Mouse (Mus musculus): ENCODE data around the gene Heg1. TPM values are rescaled to one million over a fixed set of nuclear protein-coding genes. Genes with fewer than 3 reads are reported as not detected.

Heg1 gene
- polyA plus RNA-seq, 1 experiment from 2014 or later, result 17.3 TPM

DNA sequence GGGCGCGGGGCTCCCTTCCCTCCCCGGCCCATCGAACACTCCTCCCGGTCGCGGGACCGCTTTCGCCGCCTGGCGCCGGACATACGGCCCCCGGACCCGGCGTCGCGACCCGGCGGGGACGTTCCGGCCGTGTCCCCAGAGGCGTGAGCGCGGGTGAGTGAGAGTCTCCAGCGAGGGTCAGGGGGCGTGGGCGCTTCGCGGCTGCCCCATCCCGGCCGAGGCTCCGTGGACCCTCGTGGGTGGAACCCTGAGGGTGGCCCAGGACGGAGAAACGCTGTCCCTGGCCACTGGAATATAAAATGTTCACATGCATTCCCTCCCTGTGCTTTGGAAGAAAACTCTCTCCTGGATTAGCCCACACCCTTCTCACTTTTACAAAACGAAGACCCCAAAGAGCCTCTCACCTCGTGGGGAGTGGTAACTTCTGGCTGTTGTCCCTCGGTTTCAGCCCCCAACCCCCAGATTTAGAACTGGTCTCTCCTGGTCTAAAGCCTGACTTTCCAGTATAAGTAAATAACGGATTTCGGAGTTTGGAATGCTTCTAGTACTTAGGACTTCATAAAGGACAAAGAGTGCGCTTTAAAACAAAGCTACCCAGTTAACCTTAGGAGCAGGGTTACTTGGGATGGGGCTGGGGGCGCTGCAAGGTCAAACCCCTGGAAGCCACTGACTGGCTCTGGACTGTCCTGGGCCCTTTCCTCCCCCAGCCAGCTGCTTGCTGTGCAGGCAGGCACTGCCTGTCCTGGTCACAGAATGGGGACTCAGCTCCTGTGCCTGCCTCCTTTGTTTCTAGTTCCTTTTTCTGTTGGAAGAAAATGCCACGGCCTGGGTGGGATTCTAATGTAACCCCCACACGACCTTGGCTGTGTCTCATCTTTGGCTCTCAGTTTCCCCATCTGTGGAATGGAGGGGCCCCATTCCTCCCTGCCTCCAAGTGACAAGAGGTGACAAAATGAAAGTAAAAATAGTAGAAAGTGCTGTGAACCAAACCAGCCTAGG is 832 bp downstream of the Heg1 start:
- peak; percentile 80 for ATAC-seq (ENCODE audit: low FRiP score, low TSS enrichment)
- Histone ChIP-seq H3K36me3 (ENCODE audit: insufficient read depth, low read length) (no peaks in the 10 kb centered on the region), H3K9ac (replicated peaks; ENCODE audit: low read length) (peak overlapping the region; percentile 83), H3K4me1 (ENCODE audit: insufficient read depth, low read length) (peaks cover 23% of the 10 kb centered on the region; the same call in 1 of the 2 replicates), H3K9me3 (ENCODE audit: low read length) (no peaks in the 10 kb centered on the region), H3K27me3 (ENCODE audit: insufficient read depth, low read length) (no peaks in the 10 kb centered on the region), H3K4me3 (ENCODE audit: low read length) (peak overlapping the region; percentile 64), H3K4me2 (replicated peaks; ENCODE audit: low read depth, low read length) (peak overlapping the region; percentile 80), H3K27ac (ENCODE audit: low read length) (peak overlapping the region; percentile 74)
- WGBS, result under 1% methylated on average over 46 of the region's 46 CpGs

DNA sequence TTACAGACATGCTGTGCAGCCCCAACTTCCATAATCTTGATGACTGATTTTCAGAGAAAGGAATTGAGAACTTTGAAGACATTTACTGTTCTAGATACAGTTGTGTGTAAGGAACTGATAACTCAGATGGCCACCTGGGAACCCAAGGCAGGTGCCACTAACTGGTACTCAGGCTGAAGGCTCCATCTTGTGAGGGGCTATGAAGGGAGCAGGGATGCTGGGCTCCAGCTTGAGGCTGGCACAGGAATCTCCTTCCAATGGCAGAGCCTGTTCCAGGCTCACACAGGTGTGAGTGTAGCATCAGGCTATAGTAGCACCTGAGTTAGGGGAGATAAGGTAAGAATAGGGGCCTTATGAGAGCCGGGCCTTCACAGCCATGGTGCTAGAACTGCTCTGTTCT is 1.9 kb downstream of the Heg1 start:
- Histone ChIP-seq H3K4me2 (replicated peaks; ENCODE audit: low read depth, low read length) (peak overlapping the region; percentile 80), H3K4me3 (ENCODE audit: low read length) (peak overlapping the region; percentile 64), H3K27ac (ENCODE audit: low read length) (no peak overlapping the region), H3K9me3 (ENCODE audit: low read length) (no peaks in the 10 kb centered on the region), H3K9ac (replicated peaks; ENCODE audit: low read length) (peak overlapping the region; percentile 1; the same call in 1 of the 2 replicates), H3K4me1 (ENCODE audit: insufficient read depth, low read length) (peaks cover 23% of the 10 kb centered on the region; the same call in 1 of the 2 replicates), H3K36me3 (ENCODE audit: insufficient read depth, low read length) (no peaks in the 10 kb centered on the region), H3K27me3 (ENCODE audit: insufficient read depth, low read length) (no peaks in the 10 kb centered on the region)
- ATAC-seq (ENCODE audit: low FRiP score, low TSS enrichment), result no peak
- WGBS, result 73% methylated on average over 1 of the region's 1 CpGs

DNA sequence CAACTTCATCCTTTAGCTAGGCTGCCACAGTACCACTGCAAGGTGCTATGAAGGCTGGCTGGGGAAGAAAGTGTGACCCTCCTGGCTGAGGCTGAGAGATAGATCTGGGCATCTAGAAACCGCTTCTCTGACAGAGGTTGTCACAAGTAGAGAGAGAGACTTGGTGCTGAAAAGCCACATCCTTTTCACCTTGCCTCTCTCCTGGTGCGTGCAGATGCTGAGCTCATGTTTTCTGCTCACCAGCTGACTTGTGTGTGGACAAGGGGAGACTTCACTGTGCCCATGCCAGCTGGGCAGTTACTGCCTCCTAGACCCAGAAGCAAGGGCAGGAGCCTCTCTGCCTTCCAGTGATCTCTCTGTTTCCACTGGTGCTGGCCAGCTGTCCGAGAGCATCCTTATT is 3.6 kb downstream of the Heg1 start:
- no peak overlapping the region for H3K27ac ChIP-seq (ENCODE audit: low read length)
- H3K4me3 ChIP-seq (ENCODE audit: low read length), result peak overlapping the region; percentile 64; the same call in 1 of the 2 replicates
- no peak overlapping the region for H3K9ac ChIP-seq (replicated peaks; ENCODE audit: low read length)
- no peaks in the 10 kb centered on the region for H3K36me3 ChIP-seq (ENCODE audit: insufficient read depth, low read length)
- peak overlapping the region; percentile 80 for H3K4me2 ChIP-seq (replicated peaks; ENCODE audit: low read depth, low read length)
- WGBS, result 69% methylated on average over 3 of the region's 3 CpGs
- H3K4me1 ChIP-seq (ENCODE audit: insufficient read depth, low read length), result peaks cover 23% of the 10 kb centered on the region; the same call in 1 of the 2 replicates
- no peak for ATAC-seq (ENCODE audit: low FRiP score, low TSS enrichment)
- no peaks in the 10 kb centered on the region for H3K9me3 ChIP-seq (ENCODE audit: low read length)
- no peaks in the 10 kb centered on the region for H3K27me3 ChIP-seq (ENCODE audit: insufficient read depth, low read length)

DNA sequence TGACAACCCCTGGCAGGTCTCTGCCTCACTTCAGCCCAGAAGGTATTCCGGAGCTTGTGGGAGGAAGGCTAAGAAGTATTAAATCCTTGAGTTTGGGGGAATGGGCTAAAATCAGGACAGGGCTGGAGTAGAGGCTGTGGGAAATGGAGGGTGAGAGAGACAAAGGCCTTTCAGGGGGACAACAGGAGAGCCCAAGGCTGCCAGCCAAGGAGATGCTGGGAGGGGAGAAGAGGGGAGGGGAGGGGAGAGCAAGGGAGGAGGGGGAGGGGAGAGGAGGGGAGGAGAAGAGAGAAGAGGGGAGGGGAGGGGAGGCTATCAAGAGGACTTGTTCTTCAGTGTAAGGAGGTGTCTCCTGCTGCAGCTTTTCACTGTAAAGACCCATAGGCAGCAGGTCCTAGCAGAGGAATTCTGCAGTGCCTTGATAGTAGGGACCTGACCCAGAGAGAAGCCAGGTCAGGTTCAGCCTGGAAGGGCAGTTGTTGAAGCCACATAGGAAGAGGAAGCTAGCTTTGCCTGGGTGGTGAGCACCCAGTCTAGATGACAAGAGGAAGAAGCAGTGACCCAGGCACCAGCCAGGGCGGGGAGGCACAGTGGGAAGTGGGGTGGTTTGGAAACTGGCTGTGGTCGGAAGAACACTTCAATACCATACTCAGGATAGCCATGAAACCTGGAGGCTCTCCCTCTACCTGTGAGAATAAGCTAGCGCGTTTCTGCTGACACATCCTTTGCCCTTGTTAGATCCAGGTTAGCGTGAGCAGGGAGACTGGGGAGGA is 7.0 kb downstream of the Heg1 start:
- Histone ChIP-seq H3K36me3 (ENCODE audit: insufficient read depth, low read length) (no peaks in the 10 kb centered on the region), H3K27ac (ENCODE audit: low read length) (no peak overlapping the region), H3K9ac (replicated peaks; ENCODE audit: low read length) (no peak overlapping the region), H3K27me3 (ENCODE audit: insufficient read depth, low read length) (no peaks in the 10 kb centered on the region), H3K4me3 (ENCODE audit: low read length) (no peak overlapping the region), H3K4me2 (replicated peaks; ENCODE audit: low read depth, low read length) (no peak overlapping the region), H3K4me1 (ENCODE audit: insufficient read depth, low read length) (peaks cover 16% of the 10 kb centered on the region; the same call in 1 of the 2 replicates), H3K9me3 (ENCODE audit: low read length) (no peaks in the 10 kb centered on the region)
- WGBS, result 75% methylated on average over 6 of the region's 6 CpGs
- ATAC-seq (ENCODE audit: low FRiP score, low TSS enrichment), result no peak

DNA sequence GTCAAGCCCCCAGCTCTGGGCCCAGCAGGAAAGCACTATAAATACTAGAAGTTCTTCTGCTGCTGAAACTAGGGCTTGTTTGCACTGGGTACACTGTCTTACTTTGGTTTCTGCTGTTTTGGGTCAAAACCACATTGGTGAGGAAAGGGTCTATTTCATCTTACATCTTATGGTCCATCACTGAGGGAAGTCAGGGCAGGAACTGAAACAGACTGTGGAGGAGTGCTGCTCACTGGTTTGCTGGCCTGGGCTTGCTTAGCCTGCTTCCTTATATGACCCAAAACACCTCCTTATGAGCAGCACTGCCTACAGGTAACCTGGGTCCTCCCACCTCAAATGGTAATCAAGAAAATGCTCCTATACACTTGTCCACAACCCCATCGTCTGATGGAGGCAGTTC is 9.4 kb downstream of the Heg1 start:
- H3K4me3 ChIP-seq (ENCODE audit: low read length), result no peak overlapping the region
- no peaks in the 10 kb centered on the region for H3K36me3 ChIP-seq (ENCODE audit: insufficient read depth, low read length)
- WGBS, result 50% methylated on average over 1 of the region's 1 CpGs
- peaks cover 17% of the 10 kb centered on the region for H3K4me1 ChIP-seq (ENCODE audit: insufficient read depth, low read length)
- no peak overlapping the region for H3K9ac ChIP-seq (replicated peaks; ENCODE audit: low read length)
- no peak overlapping the region for H3K27ac ChIP-seq (ENCODE audit: low read length)
- ATAC-seq (ENCODE audit: low FRiP score, low TSS enrichment), result no peak
- no peaks in the 10 kb centered on the region for H3K27me3 ChIP-seq (ENCODE audit: insufficient read depth, low read length)
- no peaks in the 10 kb centered on the region for H3K9me3 ChIP-seq (ENCODE audit: low read length)
- no peak overlapping the region for H3K4me2 ChIP-seq (replicated peaks; ENCODE audit: low read depth, low read length)

DNA sequence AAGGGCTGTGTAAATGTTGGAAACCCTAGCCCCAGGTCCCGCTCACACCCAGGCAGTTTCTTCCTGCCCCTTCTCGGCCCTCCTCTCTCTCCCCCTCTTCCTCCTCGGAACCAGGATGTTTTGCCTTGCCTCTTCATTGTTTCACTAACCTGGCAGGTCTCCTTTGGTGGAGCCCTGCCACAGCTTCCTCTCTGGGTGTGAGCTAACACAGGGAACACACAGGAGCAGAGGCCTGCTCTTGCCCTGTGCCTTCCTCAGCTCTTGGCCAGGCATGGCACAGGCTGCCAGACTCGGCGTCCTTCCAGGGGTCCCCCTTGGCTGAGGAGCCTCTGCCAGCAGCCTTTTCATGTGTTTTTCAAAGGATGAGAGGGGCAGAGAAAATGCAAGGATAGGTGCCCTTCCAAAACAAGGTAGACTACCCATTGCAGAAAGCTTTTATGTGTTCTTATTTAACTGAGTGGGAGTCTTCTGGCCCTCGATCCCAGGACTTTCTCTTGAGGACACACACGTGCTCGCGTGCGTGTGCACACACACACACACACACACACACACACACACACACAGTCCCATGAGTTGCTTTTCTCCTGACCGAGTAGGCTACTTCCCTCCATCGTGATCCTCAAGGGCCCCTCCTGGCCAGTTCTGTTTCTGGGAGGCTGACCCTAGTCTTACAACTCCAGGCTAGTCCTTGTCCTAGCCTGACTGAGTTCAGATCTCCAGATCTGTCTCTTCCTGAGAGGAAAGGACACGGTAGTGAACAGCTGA is 12.8 kb downstream of the Heg1 start:
- H3K27ac ChIP-seq (ENCODE audit: low read length), result peak overlapping the region; percentile 52; the same call in 1 of the 2 replicates
- 61% methylated on average over 13 of the region's 13 CpGs for WGBS
- H3K27me3 ChIP-seq (ENCODE audit: insufficient read depth, low read length), result no peaks in the 10 kb centered on the region
- H3K4me1 ChIP-seq (ENCODE audit: insufficient read depth, low read length), result peaks cover 19% of the 10 kb centered on the region
- H3K36me3 ChIP-seq (ENCODE audit: insufficient read depth, low read length), result no peaks in the 10 kb centered on the region
- no peak; the same call in 1 of the 2 replicates for ATAC-seq (ENCODE audit: low FRiP score, low TSS enrichment)
- H3K9me3 ChIP-seq (ENCODE audit: low read length), result no peaks in the 10 kb centered on the region
- H3K9ac ChIP-seq (replicated peaks; ENCODE audit: low read length), result no peak overlapping the region
- no peak overlapping the region for H3K4me2 ChIP-seq (replicated peaks; ENCODE audit: low read depth, low read length)
- no peak overlapping the region for H3K4me3 ChIP-seq (ENCODE audit: low read length)

DNA sequence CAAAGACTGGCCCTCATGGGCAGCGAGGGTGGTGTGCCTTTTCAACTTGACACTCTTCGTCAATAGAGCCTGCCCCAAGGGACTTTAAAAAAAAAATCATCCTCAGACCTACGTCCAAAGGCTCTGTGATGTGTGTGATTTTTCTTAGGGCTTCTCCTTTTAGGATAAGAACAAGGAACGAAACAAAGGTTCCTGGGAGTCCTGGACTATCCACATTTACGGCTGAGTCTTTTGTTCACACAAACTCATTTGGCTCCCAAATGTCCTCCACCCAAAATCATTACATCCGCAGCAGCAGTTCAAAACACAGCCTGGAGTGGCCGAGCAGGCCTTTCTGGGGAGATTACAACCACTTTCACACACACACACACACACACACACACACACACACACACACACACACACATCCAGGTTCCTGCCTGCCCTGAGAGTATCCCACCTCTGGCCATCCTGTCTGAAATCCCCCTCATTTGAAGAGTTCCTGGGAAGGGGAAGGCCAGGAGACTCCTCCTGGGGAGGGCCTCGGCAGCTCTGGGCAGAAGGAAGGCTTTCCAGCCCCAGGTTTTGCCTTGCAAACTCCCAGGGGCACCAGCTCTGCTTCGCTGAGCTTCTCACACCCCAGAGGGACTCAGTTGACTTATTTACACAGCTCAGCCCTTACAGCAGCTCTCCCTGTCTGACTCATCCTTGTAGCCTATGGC is 13.6 kb downstream of the Heg1 start:
- WGBS, result 38% methylated on average over 9 of the region's 9 CpGs
- no peak for ATAC-seq (ENCODE audit: low FRiP score, low TSS enrichment)
- Histone ChIP-seq H3K9me3 (ENCODE audit: low read length) (no peaks in the 10 kb centered on the region), H3K4me3 (ENCODE audit: low read length) (no peak overlapping the region), H3K4me2 (replicated peaks; ENCODE audit: low read depth, low read length) (no peak overlapping the region), H3K27me3 (ENCODE audit: insufficient read depth, low read length) (no peaks in the 10 kb centered on the region), H3K27ac (ENCODE audit: low read length) (peak overlapping the region; percentile 52), H3K9ac (replicated peaks; ENCODE audit: low read length) (0 out of 2 replicates have a peak overlapping the region, but pooled peaks have one; percentile 42), H3K4me1 (ENCODE audit: insufficient read depth, low read length) (peaks cover 19% of the 10 kb centered on the region), H3K36me3 (ENCODE audit: insufficient read depth, low read length) (no peaks in the 10 kb centered on the region)

DNA sequence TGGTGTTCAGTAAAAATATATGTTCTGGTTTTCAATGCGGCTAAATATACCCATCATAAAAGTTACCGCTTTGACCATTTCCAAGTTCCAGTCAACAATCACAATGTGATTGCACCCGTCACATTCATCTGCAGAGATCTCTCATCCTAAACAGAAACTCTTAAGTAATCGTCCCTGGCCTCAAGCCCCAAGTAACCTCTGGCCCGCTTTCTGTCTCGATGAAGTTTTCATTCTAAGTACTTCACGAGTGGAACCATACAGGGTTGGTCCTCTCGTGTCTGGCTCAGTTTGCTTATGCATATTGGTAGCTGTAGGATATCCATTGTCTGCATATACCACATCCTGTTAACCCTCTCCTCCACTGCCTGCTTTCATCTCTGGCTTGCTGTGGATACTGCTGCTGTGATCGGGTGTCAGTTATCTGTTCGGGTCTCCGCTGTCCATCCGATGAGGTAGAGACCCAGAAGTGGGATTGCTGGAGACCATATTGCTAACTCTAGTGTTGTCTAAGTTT is 14.2 kb downstream of the Heg1 start:
- no peak overlapping the region for H3K4me3 ChIP-seq (ENCODE audit: low read length)
- no peaks in the 10 kb centered on the region for H3K27me3 ChIP-seq (ENCODE audit: insufficient read depth, low read length)
- H3K27ac ChIP-seq (ENCODE audit: low read length), result peak overlapping the region; percentile 52
- 0 out of 2 replicates have a peak overlapping the region, but pooled peaks have one; percentile 42 for H3K9ac ChIP-seq (replicated peaks; ENCODE audit: low read length)
- no peak overlapping the region for H3K4me2 ChIP-seq (replicated peaks; ENCODE audit: low read depth, low read length)
- ATAC-seq (ENCODE audit: low FRiP score, low TSS enrichment), result no peak
- WGBS, result 58% methylated on average over 12 of the region's 12 CpGs
- no peaks in the 10 kb centered on the region for H3K36me3 ChIP-seq (ENCODE audit: insufficient read depth, low read length)
- H3K4me1 ChIP-seq (ENCODE audit: insufficient read depth, low read length), result peaks cover 21% of the 10 kb centered on the region
- no peaks in the 10 kb centered on the region for H3K9me3 ChIP-seq (ENCODE audit: low read length)
